Mouse (Mus musculus): ENCODE data around the gene Slc22a17. TPM values are rescaled to one million over a fixed set of nuclear protein-coding genes. Genes with fewer than 3 reads are reported as not detected.
A peak's percentile ranks its signal among the peaks of the same experiment; 100 is the strongest.

Gene Slc22a17
- polyA plus RNA-seq, 1 experiment from 2014 or later: not detected

DNA sequence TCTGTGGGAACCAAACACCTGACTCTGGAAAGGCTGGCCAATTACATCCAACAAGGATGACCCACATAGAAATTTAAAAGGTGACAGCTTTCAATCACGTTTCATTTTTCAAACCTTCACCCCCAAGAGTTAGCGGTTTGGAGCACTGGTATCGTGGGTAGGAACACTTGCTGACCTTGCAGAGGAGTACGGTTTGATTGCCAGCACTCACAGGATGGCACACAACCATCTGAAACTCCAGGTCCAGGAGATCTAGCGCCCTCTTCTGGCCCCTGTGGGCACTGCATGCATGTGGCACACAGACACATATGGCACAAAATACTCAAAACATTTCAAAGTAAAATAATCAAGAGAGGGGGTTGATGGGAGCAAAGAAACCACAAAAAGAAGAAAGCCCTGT is 46.0 kb downstream of the Slc22a17 start:
- no peak overlapping the region for H3K27ac ChIP-seq
- H3K36me3 ChIP-seq (ENCODE audit: inconsistent target): no peaks in the 10 kb centered on the region
- 73% methylated on average over 4 of the region's 5 CpGs for WGBS (ENCODE audit: missing documents)
- H3K4me3 ChIP-seq (ENCODE audit: inconsistent target): no peak overlapping the region
- H3K79me2 ChIP-seq (ENCODE audit: inconsistent target): no peaks in the 10 kb centered on the region

DNA sequence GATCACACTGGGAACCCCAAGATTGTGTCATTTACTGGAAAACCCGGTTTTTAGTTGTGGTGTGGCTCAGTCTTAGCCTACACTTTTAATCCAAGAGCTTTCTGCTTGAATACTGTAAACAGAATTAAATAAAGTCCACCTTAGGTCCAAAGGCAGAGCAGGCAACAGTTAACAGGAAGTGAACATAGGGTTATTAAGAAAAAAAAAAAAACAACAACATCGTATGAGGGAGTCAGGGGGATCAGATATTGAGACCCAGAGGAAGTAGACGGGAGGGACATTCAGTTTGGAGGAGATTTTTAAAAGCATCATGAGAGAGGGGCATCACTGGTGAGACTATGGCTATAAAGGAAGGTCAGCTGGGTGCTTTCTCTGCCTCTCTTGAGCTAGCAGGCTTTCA is 46.7 kb downstream of the Slc22a17 start:
- no peaks in the 10 kb centered on the region for H3K79me2 ChIP-seq (ENCODE audit: inconsistent target)
- 47% methylated on average over 3 of the region's 3 CpGs for WGBS (ENCODE audit: missing documents)

DNA sequence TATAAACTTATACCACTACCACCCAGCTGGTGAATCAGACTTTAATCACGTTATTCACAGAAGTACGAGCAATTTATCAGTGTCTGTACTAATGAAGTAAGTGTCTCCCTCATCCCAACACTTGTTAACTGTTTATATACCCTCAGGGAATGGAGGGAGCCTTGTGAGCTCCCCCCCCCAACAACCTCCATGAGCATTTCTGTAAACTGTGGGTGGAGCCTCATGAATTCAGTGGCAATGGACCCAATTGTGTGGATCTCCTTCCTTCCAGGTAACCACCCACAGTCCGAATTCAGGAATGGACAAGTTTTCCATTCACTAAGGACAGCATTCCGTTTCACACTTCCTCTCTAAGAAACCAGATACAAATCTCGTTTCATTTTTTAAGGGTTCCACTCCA is 47.3 kb downstream of the Slc22a17 start:
- H3K4me3 ChIP-seq (ENCODE audit: inconsistent target): no peak overlapping the region
- no peaks in the 10 kb centered on the region for H3K79me2 ChIP-seq (ENCODE audit: inconsistent target)
- no peaks in the 10 kb centered on the region for H3K36me3 ChIP-seq (ENCODE audit: inconsistent target)
- WGBS (ENCODE audit: missing documents): 89% methylated on average over 5 of the region's 5 CpGs
- H3K27ac ChIP-seq: no peak overlapping the region

More for the DNA sequence above, 46.7 kb downstream of the Slc22a17 start:
- H3K4me3 ChIP-seq (ENCODE audit: inconsistent target): no peak overlapping the region
- H3K36me3 ChIP-seq (ENCODE audit: inconsistent target): no peaks in the 10 kb centered on the region
- H3K27ac ChIP-seq: no peak overlapping the region

DNA sequence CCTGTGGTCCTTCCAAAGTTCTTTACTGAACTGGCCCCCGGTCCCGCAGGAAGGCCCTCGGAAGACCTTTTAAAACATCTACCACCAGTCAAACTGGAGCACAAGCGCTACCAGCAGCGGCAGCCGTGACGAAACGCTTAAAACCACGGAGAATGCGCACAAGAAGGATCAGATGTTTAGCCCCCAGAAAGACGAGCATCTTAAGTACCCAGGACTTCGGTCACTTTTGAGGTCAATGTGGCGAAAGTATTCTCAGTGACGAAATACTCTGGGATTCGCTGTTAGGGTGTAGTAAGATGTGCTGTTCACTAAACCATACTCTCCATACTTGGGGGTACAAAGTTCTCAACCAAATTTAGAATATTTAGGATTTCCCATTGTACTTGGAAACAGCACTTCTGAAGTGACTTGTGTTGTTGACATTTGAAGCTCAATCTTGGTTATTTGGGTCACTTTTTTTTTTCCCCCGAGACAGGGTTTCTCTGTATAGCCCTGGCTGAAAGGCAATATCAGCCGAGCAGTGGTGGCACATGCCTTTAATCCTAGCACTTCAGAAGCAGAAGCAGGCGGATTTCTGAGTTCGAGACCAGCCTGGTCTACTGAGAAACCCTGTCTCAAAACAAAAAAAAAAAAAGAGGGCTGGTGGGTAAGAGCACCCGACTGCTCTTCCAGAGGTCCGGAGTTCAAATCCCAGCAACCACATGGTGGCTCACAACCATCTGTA is 48.5 kb downstream of the Slc22a17 start:
- Histone ChIP-seq H3K4me3 (ENCODE audit: inconsistent target) (peak overlapping the region; percentile 63), H3K27ac (no peak overlapping the region), H3K79me2 (ENCODE audit: inconsistent target) (no peaks in the 10 kb centered on the region), H3K36me3 (ENCODE audit: inconsistent target) (no peaks in the 10 kb centered on the region)
- 4% methylated on average over 19 of the region's 21 CpGs for WGBS (ENCODE audit: missing documents)

DNA sequence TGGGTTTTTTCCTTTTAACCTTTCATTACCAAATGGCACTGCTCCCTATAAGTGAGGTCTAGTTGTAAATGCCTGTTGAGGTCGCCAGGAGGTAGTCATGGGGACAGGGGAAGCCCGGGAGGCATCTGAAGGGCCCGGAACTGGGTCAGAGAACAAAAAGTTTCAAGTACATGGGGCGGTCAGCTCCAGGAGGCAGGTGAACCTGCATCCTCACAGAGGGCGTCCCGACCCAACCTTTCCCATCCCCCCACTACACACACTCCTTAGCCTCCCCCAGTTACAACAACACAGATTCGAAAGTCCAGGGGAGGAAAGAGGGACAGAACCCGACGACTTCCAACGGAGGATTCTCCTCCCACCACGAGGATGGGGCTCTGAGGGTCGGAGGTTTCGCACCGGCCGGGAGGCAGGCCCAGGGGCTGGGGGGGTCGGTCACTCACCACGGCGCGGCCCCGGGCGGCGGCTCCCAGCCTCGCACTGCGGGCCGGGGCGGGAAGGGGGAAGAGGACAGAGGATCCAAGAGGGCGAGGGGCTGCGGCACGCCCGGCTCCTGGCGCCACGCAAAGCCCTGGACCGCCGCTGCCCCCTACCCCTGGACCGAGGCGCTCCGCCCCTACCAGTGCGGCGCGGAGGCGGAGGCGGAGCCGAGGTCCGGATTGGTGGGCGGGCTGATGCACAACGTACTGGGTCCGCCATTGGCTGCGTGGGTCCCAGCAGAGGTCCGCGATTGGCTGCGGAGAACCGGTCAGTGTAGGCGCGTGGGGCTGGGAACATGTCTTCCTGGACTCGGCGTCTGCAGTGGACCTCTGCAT is 49.2 kb downstream of the Slc22a17 start:
- Histone ChIP-seq H3K79me2 (ENCODE audit: inconsistent target) (no peaks in the 10 kb centered on the region), H3K36me3 (ENCODE audit: inconsistent target) (no peaks in the 10 kb centered on the region), H3K27ac (0 out of 2 replicates have a peak overlapping the region, but pooled peaks have one; percentile 19), H3K4me3 (ENCODE audit: inconsistent target) (peak overlapping the region; percentile 67)
- WGBS (ENCODE audit: missing documents): under 1% methylated on average over 56 of the region's 56 CpGs

DNA sequence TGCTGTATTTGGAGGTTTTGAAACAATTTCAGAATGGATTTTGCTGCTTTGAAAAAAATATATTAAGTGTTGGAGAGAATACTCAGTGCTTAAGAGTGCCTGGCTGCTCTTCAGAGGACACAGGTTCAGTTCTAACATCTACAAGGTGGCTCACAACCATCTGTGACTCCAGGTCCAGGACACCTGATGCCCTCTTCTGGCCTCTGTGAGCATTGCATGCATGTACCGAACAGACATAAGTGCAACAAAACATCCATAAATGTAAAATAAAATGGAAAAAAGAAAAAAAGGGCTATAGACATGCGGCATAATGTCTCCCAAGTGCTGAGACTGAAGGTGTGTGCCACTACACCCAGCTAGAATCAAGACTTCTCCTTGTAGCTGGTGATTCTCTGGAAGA is 52.4 kb downstream of the Slc22a17 start:
- WGBS (ENCODE audit: missing documents): 44% methylated on average over 2 of the region's 2 CpGs
- Histone ChIP-seq H3K36me3 (ENCODE audit: inconsistent target) (no peaks in the 10 kb centered on the region), H3K79me2 (ENCODE audit: inconsistent target) (no peaks in the 10 kb centered on the region)

DNA sequence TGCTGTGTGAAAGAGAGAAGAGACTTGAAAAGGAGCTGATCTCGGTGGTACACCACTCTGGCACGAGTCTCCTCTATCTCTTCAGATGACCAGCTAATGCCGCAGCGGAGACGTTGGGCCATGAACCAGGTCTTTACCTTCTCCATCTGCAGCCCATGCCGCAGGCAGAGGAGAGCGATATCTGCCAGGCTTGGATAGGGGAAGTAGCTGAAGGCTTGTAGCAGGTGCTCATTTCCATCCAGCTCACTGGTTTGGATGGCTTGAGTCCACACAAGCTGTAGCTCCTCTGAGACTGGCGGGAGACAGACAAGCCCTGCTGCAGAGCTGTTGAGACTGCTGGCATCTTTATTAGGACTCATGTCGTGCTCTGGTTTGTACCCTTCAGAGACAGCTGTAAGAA is 55.0 kb downstream of the Slc22a17 start:
- no peaks in the 10 kb centered on the region for H3K36me3 ChIP-seq (ENCODE audit: inconsistent target)

More for the DNA sequence above, 52.4 kb downstream of the Slc22a17 start:
- Histone ChIP-seq H3K27ac (no peak overlapping the region), H3K4me3 (ENCODE audit: inconsistent target) (no peak overlapping the region)

DNA sequence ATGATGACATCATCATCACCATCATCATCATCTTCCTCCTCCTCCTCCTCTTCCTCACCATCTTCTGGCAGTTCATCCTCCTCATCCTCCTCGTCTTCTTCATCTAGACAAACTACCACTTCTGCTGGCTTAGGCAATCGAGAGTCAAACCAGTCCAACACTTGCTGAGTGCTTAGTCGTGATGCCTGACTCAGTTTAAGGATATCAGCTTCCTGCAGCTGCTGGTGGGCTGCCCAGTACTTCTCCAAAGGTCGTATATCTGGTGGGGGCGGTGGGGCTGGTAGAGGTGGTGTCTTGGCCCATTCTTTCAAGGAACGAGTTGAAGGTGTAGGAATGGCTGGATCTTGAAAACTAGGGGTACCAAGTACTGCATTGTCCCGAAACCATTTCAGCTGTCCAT is 56.2 kb downstream of the Slc22a17 start:
- H3K27ac ChIP-seq: no peak overlapping the region
- H3K4me3 ChIP-seq (ENCODE audit: inconsistent target): no peak overlapping the region
- no peaks in the 10 kb centered on the region for H3K36me3 ChIP-seq (ENCODE audit: inconsistent target)
- H3K79me2 ChIP-seq (ENCODE audit: inconsistent target): no peaks in the 10 kb centered on the region
- 66% methylated on average over 7 of the region's 7 CpGs for WGBS (ENCODE audit: missing documents)

More for the DNA sequence above, 55.0 kb downstream of the Slc22a17 start:
- Histone ChIP-seq H3K27ac (no peak overlapping the region), H3K4me3 (ENCODE audit: inconsistent target) (no peak overlapping the region), H3K79me2 (ENCODE audit: inconsistent target) (no peaks in the 10 kb centered on the region)
- WGBS (ENCODE audit: missing documents): 96% methylated on average over 7 of the region's 9 CpGs

Other genes with a start within 250 kb of the Slc22a17 start
- gene 1700123O20Rik, start 226.9 kb downstream of the Slc22a17 start, polyA plus RNA-seq (2018): 23.0 to 29.4 TPM (median 23.7 TPM) in 3 replicates
- gene Acin1, start 226.2 kb downstream of the Slc22a17 start, polyA plus RNA-seq (2018): 92.8 to 195 TPM (median 119 TPM) in 3 replicates
- not detected in 3 replicates for gene Gm29776, start 214.3 kb downstream of the Slc22a17 start, polyA plus RNA-seq (2018)
- gene Cebpe, start 201.0 kb downstream of the Slc22a17 start, polyA plus RNA-seq (2018): 0.42 to 0.85 TPM in 2 of 3 replicates, not detected in the other
- gene Slc7a8, start 131.2 kb downstream of the Slc22a17 start, polyA plus RNA-seq (2018): 62.3 to 349 TPM (median 87.2 TPM) in 3 replicates
- not detected in 3 replicates for gene Rnf212b, start 99.0 kb downstream of the Slc22a17 start, polyA plus RNA-seq (2018)
- 4.1 to 15.5 TPM (median 6.0 TPM) in 3 replicates for gene Homez, start 42.2 kb downstream of the Slc22a17 start, polyA plus RNA-seq (2018)
- gene Ppp1r3e, start 35.6 kb downstream of the Slc22a17 start, polyA plus RNA-seq (2018): 9.4 to 27.5 TPM (median 11.3 TPM) in 3 replicates
- gene Bcl2l2, start 29.8 kb downstream of the Slc22a17 start, polyA plus RNA-seq (2018): 13.5 to 20.1 TPM (median 14.7 TPM) in 3 replicates
- gene Gm20521, start 29.7 kb downstream of the Slc22a17 start, polyA plus RNA-seq (2018): 0.28 to 3.5 TPM (median 1.1 TPM) in 3 replicates
- 71.0 to 98.7 TPM (median 86.0 TPM) in 3 replicates for gene Pabpn1, start 20.6 kb downstream of the Slc22a17 start, polyA plus RNA-seq (2018)
- gene Efs, start 13.0 kb upstream of the Slc22a17 start, polyA plus RNA-seq (2018): not detected in 3 replicates
- not detected in 3 replicates for gene Il25, start 19.6 kb upstream of the Slc22a17 start, polyA plus RNA-seq (2018)
- not detected in 3 replicates for gene Cmtm5, start 23.1 kb upstream of the Slc22a17 start, polyA plus RNA-seq (2018)
- not detected in 3 replicates for gene Myh6, start 53.8 kb upstream of the Slc22a17 start, polyA plus RNA-seq (2018)
- gene Gm17428, start 63.8 kb upstream of the Slc22a17 start, polyA plus RNA-seq (2018): not detected in 3 replicates
- gene Myh7, start 81.5 kb upstream of the Slc22a17 start, polyA plus RNA-seq (2018): not detected in 3 replicates
- gene Ngdn, start 102.3 kb upstream of the Slc22a17 start, polyA plus RNA-seq (2018): 28.2 to 50.2 TPM (median 38.8 TPM) in 3 replicates
- gene Zfhx2, start 179.2 kb upstream of the Slc22a17 start, polyA plus RNA-seq (2018): 2.1 to 2.9 TPM (median 2.7 TPM) in 3 replicates
- gene Thtpa, start 181.7 kb upstream of the Slc22a17 start, polyA plus RNA-seq (2018): 6.1 to 8.7 TPM (median 8.1 TPM) in 3 replicates
- 18.1 to 20.8 TPM (median 18.4 TPM) in 3 replicates for gene Ap1g2, start 193.5 kb upstream of the Slc22a17 start, polyA plus RNA-seq (2018)
- gene Jph4, start 203.8 kb upstream of the Slc22a17 start, polyA plus RNA-seq (2018): 0.05 TPM in 1 of 3 replicates, not detected in the others